In the genomic region with DNA sequence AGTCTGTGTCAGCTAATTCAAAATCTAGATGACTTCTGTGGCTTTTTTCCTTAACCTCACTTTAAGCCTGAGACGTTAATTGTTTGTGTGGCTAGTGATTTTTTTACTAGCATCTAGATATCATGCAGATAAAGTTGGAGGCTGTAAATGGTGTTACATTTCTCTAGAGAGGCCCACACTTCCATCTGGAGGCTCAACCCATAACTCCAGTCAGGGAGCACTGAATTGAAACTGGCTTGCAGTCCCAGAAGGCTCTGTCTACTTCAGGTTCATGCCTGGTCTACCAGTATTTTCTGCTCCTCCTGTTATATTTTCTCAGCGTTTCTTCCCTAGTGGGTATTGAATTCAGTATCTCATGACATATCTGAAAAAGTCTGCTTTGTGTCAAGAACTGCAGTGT, we compare ENCODE assay signal across 17 mouse cellular contexts.
"Had no signal": no experiment of that assay in that cellular context is flagged by ENCODE, and none has a peak within 500 bp of the region (broad histone marks: within the 10 kb centered on the region; RNA-seq: fewer than 3 reads in every experiment).

No protein-coding gene starts in this region.

- H3K27ac ChIP-seq: lung, embryonic 15.5 days; macrophage; midbrain, embryonic 13.5 days; midbrain, embryonic 15.5 days; neural tube, embryonic 12.5 days; stomach, embryonic 15.5 days; stomach, postnatal 0 days had no signal

- H3K27me3 ChIP-seq: lung, embryonic 15.5 days; megakaryocyte, embryonic 14.5 days; midbrain, embryonic 13.5 days; midbrain, embryonic 15.5 days; neural tube, embryonic 12.5 days; stomach, embryonic 15.5 days had no signal

- H3K9ac ChIP-seq: lung, embryonic 15.5 days; midbrain, embryonic 13.5 days; midbrain, embryonic 15.5 days; neural tube, embryonic 12.5 days; stomach, embryonic 15.5 days had no signal

- H3K36me3 ChIP-seq: lung, embryonic 15.5 days; midbrain, embryonic 13.5 days; midbrain, embryonic 15.5 days; neural tube, embryonic 12.5 days; stomach, embryonic 15.5 days had no signal

- H3K4me3 ChIP-seq: lung, embryonic 15.5 days; megakaryocyte, embryonic 14.5 days; midbrain, embryonic 13.5 days; midbrain, embryonic 15.5 days; neural tube, embryonic 12.5 days; stomach, embryonic 15.5 days had no signal

- DNase-seq: lung, adult 2 months; lung, postnatal 14 days; lung, postnatal 36 days; right cerebral cortex, postnatal 14 days; thymus, adult 2 months; thymus, postnatal 25 days; thymus, postnatal 4 days had no signal

- H3K9me3 ChIP-seq: lung, embryonic 15.5 days; megakaryocyte, embryonic 14.5 days; midbrain, embryonic 13.5 days; midbrain, embryonic 15.5 days; neural tube, embryonic 12.5 days; stomach, embryonic 15.5 days had no signal

- H3K4me2 ChIP-seq: lung, embryonic 15.5 days; midbrain, embryonic 11.5 days; midbrain, embryonic 13.5 days; midbrain, embryonic 15.5 days; neural tube, embryonic 12.5 days; stomach, embryonic 15.5 days had no signal

- ATAC-seq: lung, postnatal 0 days; midbrain, embryonic 13.5 days; midbrain, embryonic 15.5 days had no signal

- H3K4me1 ChIP-seq: lung, embryonic 15.5 days; megakaryocyte, embryonic 14.5 days; midbrain, embryonic 13.5 days; midbrain, embryonic 15.5 days; neural tube, embryonic 12.5 days; stomach, embryonic 15.5 days had no signal
